Mouse (Mus musculus): Measurements from ENCODE around the gene Ephx1.

- TF ChIP-seq CTCF (IDR thresholded peaks at IDR 0.05; ENCODE audit: low read depth) (no peak), EP300 (IDR thresholded peaks at IDR 0.05; ENCODE audit: low read depth) (no peak)
Observed at GRCm38 (mm10) chr1:180986701-180987100, 34.0 kb downstream of the Ephx1 start.
